Mouse (Mus musculus) hindbrain, embryonic 11.5 days (tissue): Measurements from ENCODE around the gene Itih3. TPM values are rescaled to one million over a fixed set of nuclear protein-coding genes. Genes with fewer than 3 reads are reported as not detected.

Experiments used
- ATAC-seq: fragments of 200-750 bp; cut with Nextera tagmentation; 2 replicates; pipeline ENCODE4 v1.8.0; 2017; ENCODE audit warnings: mild to moderate bottlenecking, moderate TSS enrichment, moderate library complexity; ENCODE audit not compliant: low FRiP score
- DNase-seq: peaks from one replicate; pipeline ENCODE4 v3.0.0-alpha.2; 2015; ENCODE audit warnings: low spot score
- H3K27ac ChIP-seq: fragments of 300-500 bp; sonication (generic); 2 replicates; pipeline ENCODE4 v1.5.1; 2014; ENCODE audit warnings: mild to moderate bottlenecking, low read depth, low read length
- H3K27me3 ChIP-seq: fragments of 300-500 bp; sonication (generic); 2 replicates; pipeline ENCODE4 v1.6.1; 2014; ENCODE audit warnings: mild to moderate bottlenecking, low read length, moderate library complexity, mixed read lengths; ENCODE audit not compliant: control insufficient read depth, insufficient read depth
- H3K36me3 ChIP-seq: fragments of 300-500 bp; sonication (generic); 2 replicates; pipeline ENCODE4 v1.6.1; 2014; ENCODE audit warnings: mild to moderate bottlenecking, low read length, moderate library complexity, mixed read lengths; ENCODE audit not compliant: control insufficient read depth, insufficient read depth
- H3K4me1 ChIP-seq: fragments of 300-500 bp; sonication (generic); replicated peaks from 2 replicates; pipeline ENCODE4 v1.6.1; 2014; ENCODE audit warnings: low read length, mixed read lengths; ENCODE audit not compliant: control insufficient read depth, insufficient read depth
- H3K4me2 ChIP-seq: fragments of 300-500 bp; sonication (generic); replicated peaks from 2 replicates; pipeline ENCODE4 v1.6.1; 2014; ENCODE audit warnings: mild to moderate bottlenecking, low read depth, low read length
- H3K4me3 ChIP-seq: fragments of 300-500 bp; sonication (generic); 2 replicates; pipeline ENCODE4 v1.5.1; 2014; ENCODE audit warnings: low read depth, low read length
- H3K9ac ChIP-seq: fragments of 300-500 bp; sonication (generic); 2 replicates; pipeline ENCODE4 v1.6.1; 2014; ENCODE audit warnings: low read depth, low read length
- H3K9me3 ChIP-seq: fragments of 300-500 bp; sonication (generic); 2 replicates; pipeline ENCODE4 v1.6.1; 2016; ENCODE audit warnings: low read length; ENCODE audit not compliant: control insufficient read depth
- WGBS: fragments of 180-500 bp; shearing (Covaris S2); extraction: QIAGEN DNeasy Blood & Tissue Kit; methylation state at CpG from one replicate; pipeline ENCODE4 v1.1.7; 2014; 5-methylcytosine and 5-hydroxymethylcytosine counted together
- polyA plus RNA-seq: library from polyadenylated mRNA; unstranded; fragments of >200 nt; fragmentation: Nextera tagmentation; extraction: Ambion mirVana; gene quantifications from 2 replicates; pipeline ENCODE4 v1.2.1, GENCODE M21; 2014

Itih3 gene
- polyA plus RNA-seq, 1 experiment from 2014 or later: not detected

DNA sequence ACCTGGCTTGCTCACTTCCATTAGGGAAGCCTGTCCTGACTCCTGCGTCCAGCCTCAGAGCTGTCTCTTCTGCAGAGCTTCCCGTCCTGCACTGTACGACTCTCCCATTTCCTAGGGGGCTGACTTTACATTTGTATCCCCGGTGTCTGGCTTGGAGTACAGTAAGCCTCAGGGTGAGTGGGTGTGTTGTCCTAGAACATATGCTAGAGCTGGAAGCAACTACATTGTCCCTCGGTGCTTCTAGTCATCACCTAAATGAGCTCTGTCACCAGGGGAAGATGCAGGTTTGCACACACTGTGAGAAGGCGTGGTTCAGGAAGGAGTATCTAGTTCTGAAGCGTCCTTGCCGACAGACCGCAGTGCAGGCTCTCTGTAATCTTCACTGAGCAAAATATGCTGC, 61.2 kb downstream of the Itih3 start:
- ATAC-seq (no peak), DNase-seq (no peak)
- Histone ChIP-seq H3K9ac (no peak overlapping the region), H3K4me1 (no peaks in the 10 kb centered on the region), H3K4me3 (no peak overlapping the region), H3K27ac (no peak overlapping the region), H3K9me3 (no peaks in the 10 kb centered on the region), H3K4me2 (no peak overlapping the region), H3K27me3 (no peaks in the 10 kb centered on the region), H3K36me3 (no peaks in the 10 kb centered on the region)
- 89% methylated on average over 9 of the region's 9 CpGs for WGBS

GRCm38 (mm10) chr14:30861421-30862125, 62.0 kb downstream of the Itih3 start:
- no peak overlapping the region for H3K4me3 ChIP-seq
- ATAC-seq (no peak), DNase-seq (no peak)
- no peaks in the 10 kb centered on the region for H3K36me3 ChIP-seq
- WGBS: 76% methylated on average over 16 of the region's 16 CpGs
- no peaks in the 10 kb centered on the region for H3K4me1 ChIP-seq
- H3K27me3 ChIP-seq: no peaks in the 10 kb centered on the region
- no peak overlapping the region for H3K4me2 ChIP-seq
- no peak overlapping the region for H3K27ac ChIP-seq
- no peaks in the 10 kb centered on the region for H3K9me3 ChIP-seq
- no peak overlapping the region for H3K9ac ChIP-seq

Other genes starting within 250 kb of the Itih3 start
- 20.2 and 21.2 TPM in 2 replicates for gene Sfmbt1, start 208.9 kb downstream of the Itih3 start, polyA plus RNA-seq
- 17.2 and 23.3 TPM in 2 replicates for gene Tmem110, start 98.2 kb downstream of the Itih3 start, polyA plus RNA-seq
- gene Mustn1, start 44.6 kb downstream of the Itih3 start, polyA plus RNA-seq: 0.94 and 1.2 TPM in 2 replicates
- gene Itih4, start 37.3 kb downstream of the Itih3 start, polyA plus RNA-seq: not detected in 2 replicates
- gene Itih1, start 19.5 kb upstream of the Itih3 start, polyA plus RNA-seq: not detected in 2 replicates
- 17.7 and 19.3 TPM in 2 replicates for gene Nek4, start 27.6 kb upstream of the Itih3 start, polyA plus RNA-seq
- gene Glt8d1, start 77.6 kb upstream of the Itih3 start, polyA plus RNA-seq: 65.2 and 74.2 TPM in 2 replicates
- gene Spcs1, start 77.9 kb upstream of the Itih3 start, polyA plus RNA-seq: 294 and 304 TPM in 2 replicates
- 125 and 139 TPM in 2 replicates for gene Pbrm1, start 95.4 kb upstream of the Itih3 start, polyA plus RNA-seq
- gene Gnl3, start 95.4 kb upstream of the Itih3 start, polyA plus RNA-seq: 82.6 and 85.6 TPM in 2 replicates
- gene Smim4, start 205.2 kb upstream of the Itih3 start, polyA plus RNA-seq: 58.7 and 65.0 TPM in 2 replicates
- 458 and 483 TPM in 2 replicates for gene Nt5dc2, start 207.3 kb upstream of the Itih3 start, polyA plus RNA-seq
- gene Stab1, start 244.9 kb upstream of the Itih3 start, polyA plus RNA-seq: 23.5 and 25.5 TPM in 2 replicates